ENCODE assay signal across 24 mouse cellular contexts in the genomic region with DNA sequence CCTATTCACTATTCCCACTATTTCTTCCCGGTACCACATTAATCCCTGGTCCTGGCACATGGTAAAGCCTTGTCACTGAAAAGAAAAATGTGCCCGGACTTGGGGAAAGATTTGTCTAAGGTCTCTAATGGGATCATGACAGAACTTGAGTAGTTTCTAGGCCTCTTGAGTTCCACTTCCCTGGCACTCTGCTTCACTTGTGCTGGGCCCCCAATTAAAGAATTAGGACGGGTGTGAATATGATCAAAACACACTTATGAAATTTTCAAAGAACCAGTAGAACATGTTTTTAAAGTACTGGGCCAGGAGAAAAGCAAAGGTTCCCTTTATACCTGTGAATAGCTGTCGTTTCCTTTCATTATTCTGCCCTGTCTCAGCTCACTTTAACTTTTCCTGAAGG.
"Had no signal": no experiment of that assay in that cellular context is flagged by ENCODE, and none has a peak within 500 bp of the region (broad histone marks: within the 10 kb centered on the region; RNA-seq: fewer than 3 reads in every experiment).

No protein-coding gene starts in this region.

- ATAC-seq: hindbrain, embryonic 16.5 days; inflammation-experienced regulatory T-cells, adult 6 months; intestine, embryonic 15.5 days; intestine, postnatal 0 days had no signal

- H3K4me1 ChIP-seq: heart, embryonic 10.5 days; intestine, embryonic 15.5 days; limb, embryonic 12.5 days had no signal

- H3K36me3 ChIP-seq: heart, embryonic 10.5 days; hindbrain, embryonic 12.5 days; intestine, embryonic 15.5 days; limb, embryonic 10.5 days; limb, embryonic 12.5 days had no signal

- DNase-seq: gastrocnemius, adult 2 months; gastrocnemius, postnatal 10 days; gastrocnemius, postnatal 25 days; heart, adult 18-20 months; heart, postnatal 10 days; heart, postnatal 4 days; kidney, adult 18-20 months; kidney, adult 8-10 months; kidney, postnatal 10 days; kidney, postnatal 25 days; kidney, postnatal 4 days had no signal

- H3K4me2 ChIP-seq: heart, embryonic 12.5 days; hindbrain, embryonic 12.5 days; hindbrain, embryonic 14.5 days; intestine, embryonic 15.5 days; limb, embryonic 12.5 days had no signal

- H3K27me3 ChIP-seq: heart, embryonic 12.5 days; hindbrain, embryonic 12.5 days; intestine, embryonic 15.5 days had no signal

- H3K9me3 ChIP-seq: heart, embryonic 10.5 days; heart, embryonic 12.5 days; hindbrain, embryonic 10.5 days; hindbrain, embryonic 12.5 days; intestine, embryonic 15.5 days; limb, embryonic 10.5 days; limb, embryonic 12.5 days had no signal

- H3K9ac ChIP-seq: heart, embryonic 12.5 days; hindbrain, embryonic 12.5 days; hindbrain, embryonic 14.5 days; intestine, embryonic 15.5 days; limb, embryonic 12.5 days had no signal

- H3K27ac ChIP-seq: gastrocnemius, adult 2 months; heart, embryonic 10.5 days; hindbrain, embryonic 10.5 days; hindbrain, embryonic 12.5 days; hindbrain, embryonic 14.5 days; intestine, embryonic 15.5 days; layer of hippocampus, adult 2 months; left cerebral cortex, adult 2 months; limb, embryonic 10.5 days; limb, embryonic 12.5 days had no signal

- H3K4me3 ChIP-seq: gastrocnemius, adult 2 months; heart, embryonic 10.5 days; heart, embryonic 12.5 days; hindbrain, embryonic 10.5 days; hindbrain, embryonic 12.5 days; intestine, embryonic 15.5 days; layer of hippocampus, adult 2 months; left cerebral cortex, adult 2 months; limb, embryonic 10.5 days; limb, embryonic 12.5 days had no signal
